Mouse (Mus musculus) right cerebral cortex, postnatal 10 days (tissue): ENCODE results near the gene Olfr1246.
"Not testable (repeated sequence)": the region's sequence is repeated elsewhere in the genome, so short reads cannot be mapped to it uniquely, and the experiment has no call there.

ENCODE experiments used
- DNase-seq, 2 experiments: peaks; one replicate each; pipeline ENCODE4 v3.0.0; 2021; ENCODE audit warnings: low spot score in 2 of 2

The Olfr1246 gene

GRCm38 (mm10) chr2:89593057-89593456 lies at the start of gene Olfr1246:
TSS of gene Olfr1246 (minus strand) at chr2:89593157.
- DNase-seq, result no peak

GRCm38 (mm10) chr2:89634883-89635282 lies 41.9 kb upstream of the Olfr1246 start, which contains the start of gene Olfr1249:
TSS of gene Olfr1249 (minus strand) at chr2:89634983.
- DNase-seq, result no peak

GRCm38 (mm10) chr2:89618145-89618544 lies 25.2 kb upstream of the Olfr1246 start, which contains the start of gene Olfr1248:
TSS of gene Olfr1248 (minus strand) at chr2:89618245.
- not testable (repeated sequence) for DNase-seq

GRCm38 (mm10) chr2:89614030-89614429 lies 21.1 kb upstream of the Olfr1246 start, which contains the start of gene Olfr1247:
TSS of gene Olfr1247 (minus strand) at chr2:89614130.
- no peak for DNase-seq

- DNase-seq, result no peak
Measured at GRCm38 (mm10) chr2:89578347-89578746, 14.6 kb downstream of the Olfr1246 start, which contains the start of gene Olfr1245. TSS of gene Olfr1245 (minus strand) at chr2:89578447.

- not testable (repeated sequence) for DNase-seq
Measured at GRCm38 (mm10) chr2:89562706-89563105, 30.3 kb downstream of the Olfr1246 start.

- no peak for DNase-seq
Measured at GRCm38 (mm10) chr2:89544516-89544915, 48.4 kb downstream of the Olfr1246 start.

GRCm38 (mm10) chr2:89539923-89540322 lies 53.0 kb downstream of the Olfr1246 start:
- DNase-seq, result peak in 1 of 2 experiments; percentile 19
